Mouse (Mus musculus) stomach, postnatal 0 days (tissue): ENCODE measurements around the gene Gcc2.
"Not testable (repeated sequence)": the region's sequence is repeated elsewhere in the genome, so short reads cannot be mapped to it uniquely, and the experiment has no call there.

ENCODE experiments used
- CTCF ChIP-seq: IDR thresholded peaks from 2 replicates; pipeline ENCODE4 v1.5.1; 2016; ENCODE audit warnings: antibody characterized with exemption, low read depth, mild to moderate bottlenecking, moderate library complexity
- EP300 ChIP-seq: optimal IDR thresholded peaks from 2 replicates; pipeline ENCODE3; 2016; ENCODE audit warnings: antibody characterized with exemption

DNA sequence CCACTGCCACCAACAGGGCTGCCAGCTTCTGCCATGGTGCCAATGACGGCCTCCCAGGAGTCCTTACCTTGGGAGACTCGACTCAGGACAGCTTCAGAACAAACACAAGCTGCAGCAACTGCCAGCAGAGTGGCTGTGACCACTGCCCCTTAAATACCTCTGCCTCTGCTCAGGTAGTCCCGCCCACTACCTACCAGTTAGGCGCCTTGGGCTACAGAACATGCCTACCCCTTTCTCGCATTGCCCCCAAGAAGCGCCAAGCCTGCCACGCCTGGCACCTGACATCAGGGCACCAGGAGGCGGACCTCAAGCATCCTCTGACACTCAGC is 22.7 kb upstream of the Gcc2 start, which contains the start of gene Duxf3:
- TF ChIP-seq EP300, CTCF: not testable (repeated sequence)
